In genomic region chr9:51165312-51166180, GRCm38 (mm10) we compare ENCODE assay signal across 26 mouse cellular contexts. TPM values are rescaled to one million over a fixed set of nuclear protein-coding genes. Genes with fewer than 3 reads are reported as not detected.
DNase-seq lines count a peak whose midpoint lies in the region; ATAC-seq and TF ChIP-seq lines count a peak whose summit lies in the region.
"Had no signal": no experiment of that assay in that cellular context is flagged by ENCODE, and none has a peak within 500 bp of the region (broad histone marks: within the 10 kb centered on the region; RNA-seq: fewer than 3 reads in every experiment).

Gm32742 (minus strand) TSS chr9:51165517.

- TF ChIP-seq POLR2A in spleen, adult 2 months (IDR thresholded peaks at IDR 0.05; ENCODE audit: low read depth, low read length), result no peak
- peak; percentile 45 for TF ChIP-seq POLR2A in CH12.LX (IDR thresholded peaks at IDR 0.05; ENCODE audit: low read depth, low read length)

- H3K27ac ChIP-seq in forebrain, embryonic 14.5 days (ENCODE audit: low read depth, low read length), result no peak within 1 kb of the TSS
- H3K27ac ChIP-seq in forebrain, postnatal 0 days (ENCODE audit: low read depth, low read length), result no peak within 1 kb of the TSS
- 0 out of 2 replicates have a peak within 1 kb of the TSS, but pooled peaks have one; percentile 32 for H3K27ac ChIP-seq in spleen, adult 2 months (ENCODE audit: insufficient read depth, low read length)
- H3K27ac ChIP-seq in CH12.LX (ENCODE audit: insufficient read depth, low read depth), result no peak within 1 kb of the TSS
- H3K27ac ChIP-seq: forebrain, embryonic 12.5 days; hindbrain, embryonic 14.5 days; intestine, embryonic 15.5 days; limb, embryonic 13.5 days; liver, embryonic 15.5 days; midbrain, embryonic 15.5 days; stomach, embryonic 15.5 days had no signal

- H3K4me3 ChIP-seq in forebrain, embryonic 14.5 days (ENCODE audit: low read depth, low read length), result no peak within 1 kb of the TSS
- no peak within 1 kb of the TSS for H3K4me3 ChIP-seq in forebrain, postnatal 0 days (ENCODE audit: low read depth, low read length)
- no peak within 1 kb of the TSS for H3K4me3 ChIP-seq in spleen, adult 2 months (ENCODE audit: extremely low read depth, insufficient read depth, insufficient read length)
- H3K4me3 ChIP-seq in CH12.LX (replicated peaks in 1 of 3; ENCODE audit: low read depth in 2 of 3, low read length in 2 of 3, poor library complexity in 1 of 3), result peak within 1 kb of the TSS in 1 of 3 experiments; percentile 22
- H3K4me3 ChIP-seq: forebrain, embryonic 12.5 days; intestine, embryonic 15.5 days; limb, embryonic 13.5 days; liver, embryonic 15.5 days; megakaryocyte, embryonic 14.5 days; midbrain, embryonic 15.5 days; stomach, embryonic 15.5 days had no signal

- TF ChIP-seq CTCF in forebrain, postnatal 0 days (IDR thresholded peaks at IDR 0.05; ENCODE audit: low read depth), result no peak
- TF ChIP-seq CTCF in spleen, adult 2 months (IDR thresholded peaks at IDR 0.05; ENCODE audit: extremely low read depth, insufficient read depth, insufficient read length, insufficient replicate concordance), result no peak
- TF ChIP-seq CTCF in CH12.LX (conservative IDR thresholded peaks at IDR 0.05 in 1 of 2, IDR thresholded peaks at IDR 0.05 in 1 of 2; ENCODE audit: low read depth in 2 of 2, low read length in 2 of 2), result no peak

- no peaks in the 10 kb centered on the region for H3K79me2 ChIP-seq in CH12.LX (replicated peaks; ENCODE audit: control insufficient read depth, extremely low read depth, insufficient read depth, poor library complexity, severe bottlenecking)

- TF ChIP-seq EP300 in CH12.LX (IDR thresholded peaks at IDR 0.05; ENCODE audit: low read length), result peak; percentile 75

- H3K9me3 ChIP-seq in forebrain, embryonic 14.5 days (replicated peaks; ENCODE audit: control insufficient read depth, low read length), result no peaks in the 10 kb centered on the region
- H3K9me3 ChIP-seq in forebrain, postnatal 0 days (ENCODE audit: low read length), result no peaks in the 10 kb centered on the region
- H3K9me3 ChIP-seq in CH12.LX (replicated peaks; ENCODE audit: low read length), result no peaks in the 10 kb centered on the region
- H3K9me3 ChIP-seq: forebrain, embryonic 12.5 days; intestine, embryonic 15.5 days; limb, embryonic 13.5 days; liver, embryonic 15.5 days; megakaryocyte, embryonic 14.5 days; midbrain, embryonic 15.5 days; stomach, embryonic 15.5 days had no signal

- no peaks in the 10 kb centered on the region for H3K36me3 ChIP-seq in forebrain, embryonic 14.5 days (ENCODE audit: control insufficient read depth, insufficient read depth, low read length)
- no peaks in the 10 kb centered on the region for H3K36me3 ChIP-seq in forebrain, postnatal 0 days (ENCODE audit: insufficient read depth)
- H3K36me3 ChIP-seq in spleen, adult 2 months (ENCODE audit: control insufficient read depth, insufficient read depth, low read length), result no peaks in the 10 kb centered on the region
- no peaks in the 10 kb centered on the region for H3K36me3 ChIP-seq in CH12.LX (replicated peaks in 1 of 2; ENCODE audit: control insufficient read depth in 1 of 2, insufficient read depth in 1 of 2, low read length in 1 of 2)
- H3K36me3 ChIP-seq: forebrain, embryonic 12.5 days; intestine, embryonic 15.5 days; limb, embryonic 13.5 days; liver, embryonic 15.5 days; midbrain, embryonic 15.5 days; stomach, embryonic 15.5 days had no signal

- peak; percentile 25 for DNase-seq in forebrain, embryonic 14.5 days (ENCODE audit: low spot score)
- DNase-seq in forebrain, postnatal 0 days, result no peak
- DNase-seq in spleen, adult 2 months (ENCODE audit: low read depth in 1 of 2, low spot score in 2 of 2), result no peak
- no peak for DNase-seq in spleen, adult 12 weeks (ENCODE audit: low spot score)
- DNase-seq in CH12.LX (ENCODE audit: extremely low read depth), result peak; percentile 60
- no peak for DNase-seq in adrenal gland, adult 18-20 months (ENCODE audit: low spot score in 2 of 2)
- DNase-seq: adrenal gland, adult 8-10 months; gastrocnemius, postnatal 25 days; heart, postnatal 14 days; kidney, adult 9 months; kidney, postnatal 25 days; right cerebral cortex, postnatal 14 days had no signal

- TF ChIP-seq RAD21 in CH12.LX (IDR thresholded peaks at IDR 0.05; ENCODE audit: low read depth, low read length), result no peak; the same call in 1 of the 2 replicates

- dilution Hi-C loops in CH12.LX (cut with MboI; ENCODE audit: extremely low pct_ligation_motif_present, extremely low pct_unique_long_range_greater_than_20kb, low sequenced_read_pairs), result no loop called here

- H3K4me1 ChIP-seq in forebrain, embryonic 14.5 days (ENCODE audit: control insufficient read depth, insufficient read depth, low read length), result no peaks in the 10 kb centered on the region
- no peaks in the 10 kb centered on the region for H3K4me1 ChIP-seq in forebrain, postnatal 0 days (ENCODE audit: insufficient read depth)
- H3K4me1 ChIP-seq in spleen, adult 2 months (ENCODE audit: control insufficient read depth, insufficient read depth, insufficient read length), result peaks cover 22% of the 10 kb centered on the region
- peaks cover 28 to 56% of the 10 kb centered on the region in 2 experiments for H3K4me1 ChIP-seq in CH12.LX (ENCODE audit: control insufficient read depth in 1 of 2, insufficient read depth in 2 of 2)
- H3K4me1 ChIP-seq: forebrain, embryonic 12.5 days; intestine, embryonic 15.5 days; liver, embryonic 15.5 days; midbrain, embryonic 15.5 days had no signal

- no peaks in the 10 kb centered on the region for H3K27me3 ChIP-seq in forebrain, embryonic 14.5 days (replicated peaks; ENCODE audit: control insufficient read depth, insufficient read depth, low read length)
- H3K27me3 ChIP-seq in forebrain, postnatal 0 days (ENCODE audit: insufficient read depth, low read length), result no peaks in the 10 kb centered on the region
- no peaks in the 10 kb centered on the region for H3K27me3 ChIP-seq in spleen, adult 2 months (ENCODE audit: control insufficient read depth, insufficient read depth, low read length)
- H3K27me3 ChIP-seq in CH12.LX (replicated peaks), result no peaks in the 10 kb centered on the region
- H3K27me3 ChIP-seq: midbrain, embryonic 15.5 days had no signal

- in situ Hi-C loops in CH12.LX (cut with MboI; ENCODE audit: low pct_ligation_motif_present, low pct_unique_long_range_greater_than_20kb, low sequenced_read_pairs), result loop anchor here (25.0 kb wide), 2 partner anchors 597 to 747 kb away; partner anchors contain the start of gene Arhgap20

- ATAC-seq in forebrain, embryonic 14.5 days, result no peak
- no peak for ATAC-seq in forebrain, postnatal 0 days
- ATAC-seq in megakaryocyte progenitor cell, adult 5-6 weeks (replicated peaks; ENCODE audit: poor library complexity), result peak; percentile 50
- ATAC-seq: intestine, embryonic 15.5 days; lung, postnatal 0 days; midbrain, embryonic 15.5 days had no signal

- no peak within 1 kb of the TSS for H3K9ac ChIP-seq in forebrain, embryonic 14.5 days (ENCODE audit: low read length)
- H3K9ac ChIP-seq in forebrain, postnatal 0 days, result no peak within 1 kb of the TSS
- H3K9ac ChIP-seq in CH12.LX (ENCODE audit: insufficient read depth, low read depth), result 0 out of 2 replicates have a peak within 1 kb of the TSS, but pooled peaks have one; percentile 31
- H3K9ac ChIP-seq: forebrain, embryonic 12.5 days; hindbrain, embryonic 14.5 days; intestine, embryonic 15.5 days; limb, embryonic 13.5 days; liver, embryonic 15.5 days; midbrain, embryonic 15.5 days; stomach, embryonic 15.5 days had no signal

- H3K4me2 ChIP-seq in forebrain, embryonic 14.5 days (ENCODE audit: low read length), result no peak within 1 kb of the TSS
- no peak within 1 kb of the TSS for H3K4me2 ChIP-seq in forebrain, postnatal 0 days (ENCODE audit: low read depth)
- peak within 1 kb of the TSS; percentile 7; the same call in 1 of the 2 replicates for H3K4me2 ChIP-seq in CH12.LX (ENCODE audit: insufficient read depth, low read depth, poor library complexity, severe bottlenecking)
- H3K4me2 ChIP-seq: forebrain, embryonic 12.5 days; hindbrain, embryonic 14.5 days; intestine, embryonic 15.5 days; limb, embryonic 13.5 days; liver, embryonic 15.5 days; midbrain, embryonic 15.5 days; stomach, embryonic 15.5 days had no signal

- WGBS in forebrain, embryonic 14.5 days, result 40% methylated on average over 6 of the region's 6 CpGs
- 41% methylated on average over 6 of the region's 6 CpGs for WGBS in forebrain, postnatal 0 days
- 5% methylated on average over 6 of the region's 6 CpGs for WGBS in spleen, adult 2 months

TF ChIP-seq in CH12.LX, 34 proteins besides CTCF, POLR2A, EP300 and RAD21 (continues in another document):
- TF ChIP-seq MYC (IDR thresholded peaks at IDR 0.05; ENCODE audit: low read depth, low read length), result peak; percentile 64; the same call in 1 of the 2 replicates
- TF ChIP-seq E2F4 (IDR thresholded peaks at IDR 0.05; ENCODE audit: insufficient replicate concordance, low read depth, low read length), result no peak
- peak; percentile 73 for TF ChIP-seq NRF1 (IDR thresholded peaks at IDR 0.05; ENCODE audit: low read depth, low read length)
- no peak for TF ChIP-seq POLR2AphosphoS2 (IDR thresholded peaks at IDR 0.05; ENCODE audit: low read depth, low read length)
- TF ChIP-seq MEF2A (IDR thresholded peaks at IDR 0.05; ENCODE audit: borderline replicate concordance, low read depth, low read length), result 0 out of 2 replicates have a peak, but pooled peaks have one; percentile 13
- TF ChIP-seq USF1 (IDR thresholded peaks at IDR 0.05; ENCODE audit: low read depth, low read length), result no peak
- no peak for TF ChIP-seq UBTF (IDR thresholded peaks at IDR 0.05; ENCODE audit: low read depth, low read length)
- TF ChIP-seq BHLHE40 (IDR thresholded peaks at IDR 0.05; ENCODE audit: low read depth, low read length), result peak; percentile 65
- 0 out of 2 replicates have a peak, but pooled peaks have one; percentile 50 for TF ChIP-seq RCOR1 (conservative IDR thresholded peaks at IDR 0.05; ENCODE audit: low read depth, low read length)
- TF ChIP-seq MAX (IDR thresholded peaks at IDR 0.05; ENCODE audit: low read length), result peak; percentile 78
- peak; percentile 36 for TF ChIP-seq IRF4 (IDR thresholded peaks at IDR 0.05; ENCODE audit: low read depth, low read length)
- TF ChIP-seq TBP (conservative IDR thresholded peaks at IDR 0.05; ENCODE audit: low read depth, low read length), result 0 out of 2 replicates have a peak, but pooled peaks have one; percentile 23

RNA-seq across cellular contexts. Expression of gene Gm32742, which starts in this region (rescaled TPM):
- 0.04 TPM in 1 of 2 replicates, not detected in the other for polyA plus RNA-seq in forebrain, embryonic 14.5 days (2014; fragmentation: Nextera tagmentation; extraction: Ambion mirVana)
- not detected in 2 replicates for total RNA-seq in forebrain, postnatal 0 days (2014; rRNA removed)
- 0.02 and 0.03 TPM in 2 replicates for polyA plus RNA-seq in forebrain, postnatal 0 days (2015; fragmentation: Nextera tagmentation; extraction: Ambion mirVana)
- polyA plus RNA-seq in spleen, adult 2 months (2012; rRNA removed), result 0.02 and 0.06 TPM in 2 replicates
- total RNA-seq in CH12.LX (2012; rRNA removed) (0.38 and 0.42 TPM in 2 replicates), CH12.LX (2014; rRNA removed) (0.23 TPM in 2 replicates)
- 0.74 and 0.77 TPM in 2 replicates for polyA plus RNA-seq in CH12.LX (2012; ENCODE audit: insufficient read length, low read depth)
- total RNA-seq in megakaryocyte progenitor cell, adult 5-6 weeks (2015), result 0.10 and 0.22 TPM in 2 replicates
- 0.14 TPM in 1 of 2 replicates, not detected in the other for total RNA-seq in megakaryocyte progenitor cell, adult 5-6 weeks (2017)
- total RNA-seq in adrenal gland, adult 18-20 months (2021), result not detected
- total RNA-seq: adrenal gland, adult 8-10 months; gastrocnemius, postnatal 25 days; heart, postnatal 14 days; layer of hippocampus, postnatal 10 days; left cerebral cortex, postnatal 10 days; neutrophil, adult 5-6 weeks had no signal
- polyA plus RNA-seq: embryonic facial prominence, embryonic 11.5 days; hindbrain, embryonic 14.5 days; limb, embryonic 13.5 days; liver, embryonic 15.5 days; midbrain, embryonic 15.5 days had no signal

Comparison
In these comparisons a context has a peak if more than half of its experiments do, and no peak if none do; other contexts are left out.
1. Peak in DNase-seq in forebrain, embryonic 14.5 days; RNA of the gene not detected or under 1 TPM.
2. Peak in DNase-seq, H3K9ac ChIP-seq and H3K4me2 ChIP-seq in CH12.LX; RNA of the gene not detected or under 1 TPM.
3. Peak in ATAC-seq in megakaryocyte progenitor cell, adult 5-6 weeks; RNA of the gene not detected or under 1 TPM.